Mouse (Mus musculus): ENCODE results near the gene Mbtps2. TPM values are rescaled to one million over a fixed set of nuclear protein-coding genes. Genes with fewer than 3 reads are reported as not detected.

The Mbtps2 gene
- polyA plus RNA-seq, 1 experiment from 2014 or later = 23.8 TPM

GRCm38 (mm10) chrX:157491944-157492726 lies 106.4 kb downstream of the Mbtps2 start, which contains the start of gene Sms:
Gene Sms (minus strand): TSS chrX:157492287.
- Histone ChIP-seq H3K4me2 (ENCODE audit: low read length) (peak within 1 kb of the TSS; percentile 48), H3K9me3 (ENCODE audit: control insufficient read depth, low read length) (no peaks in the 10 kb centered on the region), H3K27me3 (replicated peaks; ENCODE audit: control insufficient read depth, insufficient read depth, low read length) (no peaks in the 10 kb centered on the region), H3K36me3 (ENCODE audit: control insufficient read depth, insufficient read depth, low read length) (no peaks in the 10 kb centered on the region), H3K4me1 (replicated peaks; ENCODE audit: control insufficient read depth, insufficient read depth, low read length) (0 out of 2 replicates have a peak, but pooled peaks cover 3% of the 10 kb centered on the region), H3K27ac (ENCODE audit: low read depth) (peak within 1 kb of the TSS; percentile 54), H3K4me3 (ENCODE audit: low read depth, low read length) (peak within 1 kb of the TSS; percentile 51), H3K9ac (ENCODE audit: low read length) (peak within 1 kb of the TSS; percentile 61)
- DNase-seq (ENCODE audit: low spot score) (peak; percentile 79), ATAC-seq (replicated peaks; ENCODE audit: low FRiP score, low TSS enrichment, low read depth) (peak; percentile 96)
- WGBS = 17% methylated on average over 20 of the region's 45 CpGs

GRCm38 (mm10) chrX:157491145-157491935 lies 107.2 kb downstream of the Mbtps2 start:
- Histone ChIP-seq H3K27ac (ENCODE audit: low read depth) (peak overlapping the region; percentile 54), H3K36me3 (ENCODE audit: control insufficient read depth, insufficient read depth, low read length) (no peaks in the 10 kb centered on the region), H3K9me3 (ENCODE audit: control insufficient read depth, low read length) (no peaks in the 10 kb centered on the region), H3K27me3 (replicated peaks; ENCODE audit: control insufficient read depth, insufficient read depth, low read length) (no peaks in the 10 kb centered on the region), H3K9ac (ENCODE audit: low read length) (peak overlapping the region; percentile 61), H3K4me1 (replicated peaks; ENCODE audit: control insufficient read depth, insufficient read depth, low read length) (0 out of 2 replicates have a peak, but pooled peaks cover 3% of the 10 kb centered on the region), H3K4me3 (ENCODE audit: low read depth, low read length) (peak overlapping the region; percentile 51), H3K4me2 (ENCODE audit: low read length) (peak overlapping the region; percentile 48)
- 23% methylated on average over 13 of the region's 104 CpGs for WGBS
- DNase-seq (ENCODE audit: low spot score) (peak; percentile 63), ATAC-seq (replicated peaks; ENCODE audit: low FRiP score, low TSS enrichment, low read depth) (peak; percentile 78)

GRCm38 (mm10) chrX:157490769-157491144 lies 107.8 kb downstream of the Mbtps2 start:
- 12% methylated on average over 12 of the region's 12 CpGs for WGBS
- no peak for DNase-seq (ENCODE audit: low spot score)
- peak overlapping the region; percentile 61 for H3K9ac ChIP-seq (ENCODE audit: low read length)

GRCm38 (mm10) chrX:157489871-157490721 lies 108.4 kb downstream of the Mbtps2 start:
- peak overlapping the region; percentile 48 for H3K4me2 ChIP-seq (ENCODE audit: low read length)
- 14% methylated on average over 9 of the region's 9 CpGs for WGBS
- no peak overlapping the region; the same call in 1 of the 2 replicates for H3K9ac ChIP-seq (ENCODE audit: low read length)
- no peaks in the 10 kb centered on the region for H3K9me3 ChIP-seq (ENCODE audit: control insufficient read depth, low read length)
- no peaks in the 10 kb centered on the region for H3K27me3 ChIP-seq (replicated peaks; ENCODE audit: control insufficient read depth, insufficient read depth, low read length)
- ATAC-seq (replicated peaks; ENCODE audit: low FRiP score, low TSS enrichment, low read depth) = no peak
- H3K27ac ChIP-seq (ENCODE audit: low read depth) = no peak overlapping the region
- no peak for DNase-seq (ENCODE audit: low spot score)
- H3K36me3 ChIP-seq (ENCODE audit: control insufficient read depth, insufficient read depth, low read length) = no peaks in the 10 kb centered on the region
- 0 out of 2 replicates have a peak, but pooled peaks cover 3% of the 10 kb centered on the region for H3K4me1 ChIP-seq (replicated peaks; ENCODE audit: control insufficient read depth, insufficient read depth, low read length)
- H3K4me3 ChIP-seq (ENCODE audit: low read depth, low read length) = peak overlapping the region; percentile 51

More at GRCm38 (mm10) chrX:157490769-157491144, 107.8 kb downstream of the Mbtps2 start:
- no peaks in the 10 kb centered on the region for H3K9me3 ChIP-seq (ENCODE audit: control insufficient read depth, low read length)
- peak overlapping the region; percentile 48 for H3K4me2 ChIP-seq (ENCODE audit: low read length)
- H3K27me3 ChIP-seq (replicated peaks; ENCODE audit: control insufficient read depth, insufficient read depth, low read length) = no peaks in the 10 kb centered on the region
- no peak for ATAC-seq (replicated peaks; ENCODE audit: low FRiP score, low TSS enrichment, low read depth)
- H3K36me3 ChIP-seq (ENCODE audit: control insufficient read depth, insufficient read depth, low read length) = no peaks in the 10 kb centered on the region
- H3K4me3 ChIP-seq (ENCODE audit: low read depth, low read length) = peak overlapping the region; percentile 51
- H3K27ac ChIP-seq (ENCODE audit: low read depth) = no peak overlapping the region
- H3K4me1 ChIP-seq (replicated peaks; ENCODE audit: control insufficient read depth, insufficient read depth, low read length) = 0 out of 2 replicates have a peak, but pooled peaks cover 3% of the 10 kb centered on the region

GRCm38 (mm10) chrX:157488831-157489230 lies 109.7 kb downstream of the Mbtps2 start:
- ATAC-seq (replicated peaks; ENCODE audit: low FRiP score, low TSS enrichment, low read depth) = no peak
- 84% methylated on average over 3 of the region's 3 CpGs for WGBS

GRCm38 (mm10) chrX:157486765-157487164 lies 111.8 kb downstream of the Mbtps2 start:
- Histone ChIP-seq H3K9ac (ENCODE audit: low read length) (no peak overlapping the region), H3K27ac (ENCODE audit: low read depth) (no peak overlapping the region), H3K36me3 (ENCODE audit: control insufficient read depth, insufficient read depth, low read length) (no peaks in the 10 kb centered on the region), H3K4me3 (ENCODE audit: low read depth, low read length) (no peak overlapping the region), H3K4me1 (replicated peaks; ENCODE audit: control insufficient read depth, insufficient read depth, low read length) (0 out of 2 replicates have a peak, but pooled peaks cover 3% of the 10 kb centered on the region), H3K9me3 (ENCODE audit: control insufficient read depth, low read length) (no peaks in the 10 kb centered on the region), H3K4me2 (ENCODE audit: low read length) (no peak overlapping the region), H3K27me3 (replicated peaks; ENCODE audit: control insufficient read depth, insufficient read depth, low read length) (no peaks in the 10 kb centered on the region)
- no peak for DNase-seq (ENCODE audit: low spot score)
- WGBS = 69% methylated on average over 2 of the region's 2 CpGs
- no peak for ATAC-seq (replicated peaks; ENCODE audit: low FRiP score, low TSS enrichment, low read depth)

More at GRCm38 (mm10) chrX:157488831-157489230, 109.7 kb downstream of the Mbtps2 start:
- no peaks in the 10 kb centered on the region for H3K36me3 ChIP-seq (ENCODE audit: control insufficient read depth, insufficient read depth, low read length)
- H3K27me3 ChIP-seq (replicated peaks; ENCODE audit: control insufficient read depth, insufficient read depth, low read length) = no peaks in the 10 kb centered on the region
- H3K9ac ChIP-seq (ENCODE audit: low read length) = no peak overlapping the region
- no peaks in the 10 kb centered on the region for H3K9me3 ChIP-seq (ENCODE audit: control insufficient read depth, low read length)
- 0 out of 2 replicates have a peak, but pooled peaks cover 3% of the 10 kb centered on the region for H3K4me1 ChIP-seq (replicated peaks; ENCODE audit: control insufficient read depth, insufficient read depth, low read length)
- H3K4me2 ChIP-seq (ENCODE audit: low read length) = no peak overlapping the region
- H3K4me3 ChIP-seq (ENCODE audit: low read depth, low read length) = no peak overlapping the region
- no peak overlapping the region for H3K27ac ChIP-seq (ENCODE audit: low read depth)
- DNase-seq (ENCODE audit: low spot score) = no peak
